Mouse (Mus musculus) WW6 (cell line): ENCODE measurements at regions not wholly inside any gene's neighbourhood (a gene's known extent, or its start where the extent isn't known, plus 50 kb on each side); places are given as distances from the start of the nearest gene placed in this dataset.

Experiments
- DNase-seq: peaks from one replicate; pipeline ENCODE4 v3.0.0-alpha.2; 2013; ENCODE audit warnings: low read depth, low spot score

GRCm38 (mm10) chr2:78804931-78805330 is 63.0 kb upstream of the Ube2e3 start:
- no peak for DNase-seq

- no peak for DNase-seq
These were observed 64.4 kb upstream of the Ube2e3 start for GRCm38 (mm10) chr2:78803543-78803942.

DNA sequence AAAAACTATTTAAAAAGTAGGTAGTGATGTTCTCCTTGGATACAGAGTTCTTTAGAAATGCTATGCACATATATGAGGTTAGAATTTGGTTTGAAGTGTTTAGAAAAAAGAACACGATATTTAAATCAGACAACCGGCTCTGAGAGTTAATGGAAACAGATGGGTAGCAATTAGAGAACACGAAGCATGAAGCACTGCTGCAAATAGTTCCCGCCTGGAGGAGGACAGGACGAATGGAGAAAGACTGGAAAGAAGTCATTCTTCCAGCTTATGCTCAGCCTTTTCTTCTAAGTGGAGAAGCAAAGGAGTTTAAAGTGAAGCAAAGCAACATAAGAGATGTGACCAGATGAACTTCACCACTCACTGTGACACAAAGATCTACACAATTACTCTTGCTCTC is 72.5 kb upstream of the Ube2e3 start:
- DNase-seq: no peak

DNA sequence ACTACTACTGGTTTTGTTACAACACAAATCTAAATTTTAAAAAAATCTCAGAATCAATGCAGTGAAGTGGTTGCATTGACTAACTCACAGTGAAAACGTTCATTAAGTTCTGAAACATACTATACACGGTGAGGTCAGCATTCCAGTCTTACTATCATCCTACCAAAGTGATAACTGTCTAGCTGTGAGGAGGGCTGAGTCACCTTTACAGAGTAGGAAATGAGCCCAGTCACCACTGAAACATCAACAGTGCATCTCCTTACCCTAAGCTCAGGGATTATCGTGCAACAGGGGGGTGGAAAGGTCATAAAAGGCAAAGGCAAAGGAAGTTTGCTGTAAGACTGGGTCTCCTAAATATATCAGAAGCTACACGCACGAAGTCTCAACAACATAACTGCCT is 73.2 kb upstream of the Ube2e3 start:
- no peak for DNase-seq

DNA sequence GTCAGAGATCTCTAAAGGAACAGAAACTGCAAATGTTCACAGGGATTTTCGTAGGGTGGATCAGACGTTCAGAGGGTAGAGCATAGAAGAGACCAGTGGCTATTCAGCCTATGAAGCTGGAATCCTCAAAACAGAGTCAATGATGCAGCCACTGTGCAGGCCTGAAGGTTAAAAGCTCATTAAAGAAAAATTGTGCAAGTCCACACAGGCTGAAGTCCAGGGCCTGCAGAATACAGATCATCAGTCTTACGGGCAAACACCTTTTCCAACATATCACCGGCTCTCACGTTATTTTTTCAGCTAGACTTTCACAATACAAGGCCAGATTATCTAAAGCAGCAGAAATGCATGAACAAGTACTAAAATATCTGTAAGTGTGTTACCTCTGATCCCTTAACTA is 78.8 kb upstream of the Ube2e3 start:
- DNase-seq: no peak

DNA sequence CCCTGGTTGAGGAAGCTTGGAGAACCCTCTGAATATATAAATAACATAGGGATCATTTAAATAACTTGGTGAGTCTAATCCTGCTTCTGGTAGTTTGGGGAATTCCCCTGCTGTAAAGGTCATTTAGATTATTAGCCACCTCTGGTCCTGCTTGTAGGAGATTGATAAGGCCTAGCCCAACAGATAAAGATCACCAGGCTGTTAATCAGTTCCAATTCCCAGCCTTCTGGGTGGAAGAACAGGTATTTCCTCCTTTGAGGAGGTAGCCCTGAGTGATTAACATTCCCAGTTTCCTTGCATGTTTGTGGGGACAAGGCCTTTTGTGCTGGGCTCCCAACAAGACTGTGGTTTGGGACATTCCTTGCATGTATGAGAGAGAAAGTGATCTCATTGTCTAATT is 79.7 kb upstream of the Ube2e3 start:
- no peak for DNase-seq

- DNase-seq: no peak
These were observed 88.0 kb upstream of the Ube2e3 start for GRCm38 (mm10) chr2:78779949-78780348.

DNA sequence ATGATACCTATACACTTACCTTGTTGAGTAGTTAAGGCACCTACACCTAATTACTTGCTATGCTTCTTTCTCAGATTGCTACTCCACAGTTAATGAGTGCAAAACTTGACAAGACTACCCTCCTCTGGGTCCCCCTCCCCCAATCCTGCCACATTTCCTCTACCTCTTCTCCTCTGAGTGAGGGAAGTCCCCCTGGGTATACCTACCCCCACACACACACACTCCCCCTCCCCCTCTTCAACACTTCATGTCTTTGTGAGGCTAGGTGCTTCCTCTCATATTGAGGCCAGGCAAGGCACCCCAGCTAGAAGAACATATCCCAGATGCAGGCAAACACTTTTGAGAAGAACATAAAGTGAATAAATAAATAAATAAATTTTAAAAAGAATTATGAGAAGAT is 90.3 kb upstream of the Ube2e3 start:
- no peak for DNase-seq

DNA sequence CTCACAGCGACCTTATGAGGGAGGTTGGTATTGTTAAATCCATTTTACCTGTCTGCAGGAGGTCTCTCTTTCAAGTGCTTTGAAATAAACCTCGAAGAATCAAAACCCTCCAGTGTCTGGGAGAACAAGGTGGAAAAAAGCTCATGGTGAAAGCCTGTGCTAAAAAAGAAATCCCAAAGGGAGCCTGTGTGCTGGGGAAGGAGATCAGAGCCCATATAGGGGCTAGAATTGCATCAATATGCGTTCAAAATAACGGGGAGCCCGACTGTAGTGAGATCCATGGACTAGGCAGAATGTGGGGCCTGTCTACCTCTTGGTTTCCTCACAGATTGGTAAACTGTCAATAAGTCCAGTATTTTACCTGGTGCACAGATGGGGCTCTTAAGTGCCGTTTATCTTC is 113.6 kb upstream of the Ube2e3 start:
- DNase-seq: no peak

- no peak for DNase-seq
These were observed 114.0 kb upstream of the Ube2e3 start for GRCm38 (mm10) chr2:78753918-78754317.

- DNase-seq: no peak
These were observed 137.8 kb upstream of the Ube2e3 start for GRCm38 (mm10) chr2:78730161-78730560.

GRCm38 (mm10) chr2:78726060-78726459 is 141.9 kb upstream of the Ube2e3 start:
- no peak for DNase-seq

GRCm38 (mm10) chr2:78724416-78724815 is 143.5 kb upstream of the Ube2e3 start:
- no peak for DNase-seq

- no peak for DNase-seq
These were observed 144.5 kb upstream of the Ube2e3 start for GRCm38 (mm10) chr2:78723423-78723822.

- DNase-seq: no peak
These were observed 145.2 kb upstream of the Ube2e3 start for GRCm38 (mm10) chr2:78722739-78723138.

GRCm38 (mm10) chr2:78718550-78718949 is 149.4 kb upstream of the Ube2e3 start:
- no peak for DNase-seq

DNA sequence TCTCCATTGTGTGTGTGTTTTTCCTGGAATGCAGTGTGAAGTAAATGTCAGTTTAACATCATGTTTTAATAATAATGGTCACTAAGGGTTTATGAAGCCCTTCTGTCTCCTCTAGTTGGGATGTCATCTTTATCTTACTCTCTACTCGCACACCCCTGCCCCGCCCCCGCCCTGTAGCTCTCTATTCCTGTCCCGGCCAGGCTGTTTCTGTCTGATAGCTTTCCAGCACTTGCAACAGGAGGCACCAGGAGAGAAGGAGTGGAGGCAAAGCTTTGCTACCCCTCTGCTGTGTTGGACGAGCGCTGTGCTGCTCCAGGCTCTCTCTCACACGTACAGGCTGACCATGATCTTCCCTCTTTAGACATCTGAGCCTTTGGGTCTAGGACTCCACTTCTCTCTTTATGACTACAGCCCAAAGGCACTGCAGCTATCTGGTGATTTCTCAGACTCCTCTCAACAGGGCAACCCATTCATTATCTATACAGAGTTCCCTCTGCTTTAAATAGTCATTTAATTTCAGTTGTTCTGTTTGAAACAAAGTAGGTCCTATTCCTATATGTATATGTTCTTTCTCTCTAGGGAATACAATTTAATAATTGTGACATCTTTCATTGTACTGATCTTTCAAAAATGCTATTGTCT is 151.6 kb upstream of the Ube2e3 start:
- DNase-seq: no peak

GRCm38 (mm10) chr2:78694851-78695250 is 173.1 kb upstream of the Ube2e3 start:
- DNase-seq: no peak

GRCm38 (mm10) chr2:78656668-78657067 is 211.3 kb upstream of the Ube2e3 start:
- no peak for DNase-seq

- DNase-seq: no peak
These were observed 212.6 kb upstream of the Ube2e3 start for GRCm38 (mm10) chr2:78655156-78655855.

DNA sequence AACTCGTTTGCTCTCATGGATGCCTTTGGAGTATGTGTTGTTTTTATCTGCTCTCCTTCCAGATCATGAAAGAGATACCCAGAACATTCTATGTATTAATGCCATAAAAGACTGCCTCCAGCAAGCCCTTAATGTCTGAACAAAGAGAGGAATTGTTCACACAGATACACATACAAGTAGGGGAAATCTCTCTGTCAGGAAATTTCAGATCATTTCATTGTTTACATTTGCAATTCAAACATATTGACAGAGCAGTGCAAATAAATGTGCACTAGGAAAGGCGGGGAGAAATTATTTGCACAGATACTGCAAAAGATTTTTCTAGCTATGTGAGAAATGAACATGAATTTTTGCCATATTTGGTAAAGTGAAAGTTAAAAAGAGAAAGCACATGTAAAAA is 216.4 kb upstream of the Ube2e3 start:
- DNase-seq: no peak

GRCm38 (mm10) chr2:78640361-78640760 is 227.6 kb upstream of the Ube2e3 start:
- no peak for DNase-seq

- DNase-seq: no peak
These were observed 242.7 kb upstream of the Ube2e3 start for GRCm38 (mm10) chr2:78625264-78625663.

GRCm38 (mm10) chr2:78606388-78606787 is 261.5 kb upstream of the Ube2e3 start:
- no peak for DNase-seq
